Mouse (Mus musculus): Measurements from ENCODE around the gene Hhat.

Gene Hhat

GRCm38 (mm10) chr1:192785046-192785961, 14.3 kb upstream of the Hhat start:
- in situ Hi-C loops (cut with MboI, MseI) = no loop called here

GRCm38 (mm10) chr1:192784374-192784773, 13.4 kb upstream of the Hhat start:
- in situ Hi-C loops (cut with MboI, MseI) = no loop called here

GRCm38 (mm10) chr1:192781256-192781655, 10.2 kb upstream of the Hhat start:
- in situ Hi-C loops (cut with MboI, MseI) = no loop called here

GRCm38 (mm10) chr1:192778869-192779514, 8.0 kb upstream of the Hhat start:
- in situ Hi-C loops (cut with MboI, MseI) = no loop called here

GRCm38 (mm10) chr1:192778206-192778605, 7.2 kb upstream of the Hhat start:
- in situ Hi-C loops (cut with MboI, MseI) = no loop called here

GRCm38 (mm10) chr1:192770130-192770494, 911 bp downstream of the Hhat start:
- in situ Hi-C loops (cut with MboI, MseI) = loop anchor here (25.0 kb wide), 1 partner anchor 1858 kb away; the partner anchor contains the start of gene Rps6kc1

GRCm38 (mm10) chr1:192765531-192765930, 5.5 kb downstream of the Hhat start:
- in situ Hi-C loops (cut with MboI, MseI) = loop anchor here (25.0 kb wide), 1 partner anchor 1853 kb away; the partner anchor contains the start of gene Rps6kc1

GRCm38 (mm10) chr1:192764547-192764946, 6.5 kb downstream of the Hhat start:
- in situ Hi-C loops (cut with MboI, MseI) = loop anchor here (25.0 kb wide), 1 partner anchor 1852 kb away; the partner anchor contains the start of gene Rps6kc1

- in situ Hi-C loops (cut with MboI, MseI) = loop anchor here (25.0 kb wide), 1 partner anchor 1851 kb away; the partner anchor contains the start of gene Rps6kc1
Measured at GRCm38 (mm10) chr1:192762946-192763933, 7.8 kb downstream of the Hhat start.

- in situ Hi-C loops (cut with MboI, MseI) = loop anchor here (25.0 kb wide), 1 partner anchor 1844 kb away; the partner anchor contains the start of gene Rps6kc1
Measured at GRCm38 (mm10) chr1:192756674-192757073, 14.3 kb downstream of the Hhat start.

GRCm38 (mm10) chr1:192755685-192756606, 15.1 kb downstream of the Hhat start:
- in situ Hi-C loops (cut with MboI, MseI) = loop anchor here (25.0 kb wide), 1 partner anchor 1844 kb away; the partner anchor contains the start of gene Rps6kc1

- in situ Hi-C loops (cut with MboI, MseI) = loop anchor here (25.0 kb wide), 1 partner anchor 1843 kb away; the partner anchor contains the start of gene Rps6kc1
Measured at GRCm38 (mm10) chr1:192755246-192755645, 15.8 kb downstream of the Hhat start.

GRCm38 (mm10) chr1:192754268-192754667, 16.8 kb downstream of the Hhat start:
- in situ Hi-C loops (cut with MboI, MseI) = loop anchor here (25.0 kb wide), 1 partner anchor 1842 kb away; the partner anchor contains the start of gene Rps6kc1

GRCm38 (mm10) chr1:192752659-192753601, 18.1 kb downstream of the Hhat start:
- in situ Hi-C loops (cut with MboI, MseI) = loop anchor here (25.0 kb wide), 1 partner anchor 1841 kb away; the partner anchor contains the start of gene Rps6kc1

GRCm38 (mm10) chr1:192750042-192750437, 21.0 kb downstream of the Hhat start:
- in situ Hi-C loops (cut with MboI, MseI) = loop anchor here (25.0 kb wide), 1 partner anchor 1838 kb away; the partner anchor contains the start of gene Rps6kc1

- in situ Hi-C loops (cut with MboI, MseI) = loop anchor here (25.0 kb wide), 1 partner anchor 1837 kb away; the partner anchor contains the start of gene Rps6kc1
Measured at GRCm38 (mm10) chr1:192749270-192750041, 21.6 kb downstream of the Hhat start.

- in situ Hi-C loops (cut with MboI, MseI) = no loop called here
Measured at GRCm38 (mm10) chr1:192746201-192746600, 24.8 kb downstream of the Hhat start.

Measured in T-helper 1 cell (primary cell).